ENCODE assay signal across 11 mouse cellular contexts in genomic region chr4:117605099-117605953, GRCm38 (mm10). TPM values are rescaled to one million over a fixed set of nuclear protein-coding genes. Genes with fewer than 3 reads are reported as not detected.
DNase-seq lines count a peak whose midpoint lies in the region; ATAC-seq lines count a peak whose summit lies in the region.
"Had no signal": no experiment of that assay in that cellular context is flagged by ENCODE, and none has a peak within 500 bp of the region (broad histone marks: within the 10 kb centered on the region; RNA-seq: fewer than 3 reads in every experiment).

No protein-coding gene starts in this region.

- peaks cover 8% of the 10 kb centered on the region; the same call in 1 of the 2 replicates for H3K36me3 ChIP-seq in kidney, embryonic 16.5 days (ENCODE audit: insufficient read depth, low read length)
- H3K36me3 ChIP-seq in hindbrain, embryonic 14.5 days (replicated peaks; ENCODE audit: control insufficient read depth, insufficient read depth): no peaks in the 10 kb centered on the region
- H3K36me3 ChIP-seq in midbrain, embryonic 16.5 days (ENCODE audit: control insufficient read depth, insufficient read depth, low read length): no peaks in the 10 kb centered on the region

- no peak overlapping the region for H3K9ac ChIP-seq in kidney, embryonic 16.5 days (replicated peaks; ENCODE audit: low read length)
- peak overlapping the region; percentile 32 for H3K9ac ChIP-seq in hindbrain, embryonic 14.5 days
- H3K9ac ChIP-seq in midbrain, embryonic 16.5 days (ENCODE audit: low read depth, low read length): peak overlapping the region; percentile 22; the same call in 1 of the 2 replicates

- no peaks in the 10 kb centered on the region for H3K27me3 ChIP-seq in kidney, embryonic 16.5 days (ENCODE audit: insufficient read depth, low read length)
- H3K27me3 ChIP-seq in hindbrain, embryonic 14.5 days (ENCODE audit: control insufficient read depth, insufficient read depth, low read length): no peaks in the 10 kb centered on the region
- no peaks in the 10 kb centered on the region for H3K27me3 ChIP-seq in midbrain, embryonic 16.5 days (ENCODE audit: control insufficient read depth, insufficient read depth, low read depth, low read length)
- H3K27me3 ChIP-seq: CH12.LX had no signal

- no peak for ATAC-seq in kidney, embryonic 16.5 days (ENCODE audit: low FRiP score, low TSS enrichment)
- ATAC-seq in hindbrain, embryonic 14.5 days (ENCODE audit: low FRiP score): peak; percentile 21; the same call in 1 of the 2 replicates
- peak; percentile 61 for ATAC-seq in midbrain, embryonic 16.5 days
- ATAC-seq: intestine, postnatal 0 days had no signal

- no peak overlapping the region for H3K4me3 ChIP-seq in kidney, embryonic 16.5 days (ENCODE audit: low read length)
- H3K4me3 ChIP-seq in hindbrain, embryonic 14.5 days (replicated peaks; ENCODE audit: low read length): no peak overlapping the region
- no peak overlapping the region for H3K4me3 ChIP-seq in midbrain, embryonic 16.5 days (ENCODE audit: low read depth, low read length)

- no peaks in the 10 kb centered on the region for H3K9me3 ChIP-seq in kidney, embryonic 16.5 days (ENCODE audit: low read length)
- no peaks in the 10 kb centered on the region for H3K9me3 ChIP-seq in hindbrain, embryonic 14.5 days (ENCODE audit: control insufficient read depth, low read length)
- no peaks in the 10 kb centered on the region for H3K9me3 ChIP-seq in midbrain, embryonic 16.5 days (replicated peaks; ENCODE audit: control insufficient read depth, low read length, poor library complexity, severe bottlenecking)

- peak; percentile 21 for DNase-seq in kidney, adult 11 months
- DNase-seq in cerebellum, postnatal 25 days: peak; percentile 43 to 63
- no peak for DNase-seq in hindbrain, embryonic 14.5 days (ENCODE audit: low spot score)
- no peak for DNase-seq in layer of hippocampus, adult 8-10 months (ENCODE audit: low spot score in 2 of 2)
- DNase-seq in layer of hippocampus, adult 11-12 months (ENCODE audit: low spot score): no peak
- no peak for DNase-seq in frontal cortex, postnatal 10 days (ENCODE audit: low spot score in 2 of 2)
- DNase-seq: adrenal gland, adult 2 months had no signal

- no peak overlapping the region for H3K27ac ChIP-seq in kidney, embryonic 16.5 days (ENCODE audit: low read length)
- peak overlapping the region; percentile 82 for H3K27ac ChIP-seq in hindbrain, embryonic 14.5 days
- H3K27ac ChIP-seq in midbrain, embryonic 16.5 days (ENCODE audit: low read length): peak overlapping the region; percentile 78

- WGBS in kidney, embryonic 16.5 days: 31% methylated on average over 16 of the region's 16 CpGs
- 15% methylated on average over 16 of the region's 16 CpGs for WGBS in hindbrain, embryonic 14.5 days
- WGBS in midbrain, embryonic 16.5 days: 20% methylated on average over 16 of the region's 16 CpGs

- H3K4me1 ChIP-seq in kidney, embryonic 16.5 days (ENCODE audit: insufficient read depth, low read length): peaks cover 32% of the 10 kb centered on the region
- H3K4me1 ChIP-seq in hindbrain, embryonic 14.5 days (replicated peaks; ENCODE audit: control insufficient read depth, insufficient read depth, low read length): peaks cover 38% of the 10 kb centered on the region
- H3K4me1 ChIP-seq in midbrain, embryonic 16.5 days (ENCODE audit: control insufficient read depth, insufficient read depth, low read length): peaks cover 33% of the 10 kb centered on the region

- H3K4me2 ChIP-seq in kidney, embryonic 16.5 days (replicated peaks; ENCODE audit: low read depth, low read length): no peak overlapping the region
- H3K4me2 ChIP-seq in hindbrain, embryonic 14.5 days (replicated peaks): no peak overlapping the region
- no peak overlapping the region for H3K4me2 ChIP-seq in midbrain, embryonic 16.5 days (ENCODE audit: low read length)

RNA-seq across cellular contexts. Expression of gene Eri3, which starts 55.2 kb away (rescaled TPM):
- 129 and 131 TPM in 2 replicates for polyA plus RNA-seq in kidney, embryonic 16.5 days (2015; fragmentation: Nextera tagmentation; extraction: Ambion mirVana)
- 262 and 267 TPM in 2 replicates for polyA plus RNA-seq in hindbrain, embryonic 14.5 days (2014; fragmentation: Nextera tagmentation; extraction: Ambion mirVana)
- polyA plus RNA-seq in midbrain, embryonic 16.5 days (2015; fragmentation: Nextera tagmentation; extraction: Ambion mirVana): 256 and 282 TPM in 2 replicates
- total RNA-seq in layer of hippocampus, adult 8-10 months (2022): 100 to 1,000 TPM; 182 to 220 (median 203) TPM

Comparison
In these comparisons a context has a peak if more than half of its experiments do, and no peak if none do; other contexts are left out.
1. DNase-seq: peak in kidney, adult 11 months (single experiment) and cerebellum, postnatal 25 days (2 of 2); none in hindbrain, embryonic 14.5 days (single experiment), layer of hippocampus, adult 8-10 months (0 of 2), layer of hippocampus, adult 11-12 months (single experiment) and frontal cortex, postnatal 10 days (0 of 2).